Mouse (Mus musculus) hindbrain, postnatal 0 days (tissue): Measurements from ENCODE around the gene Zfp52. TPM values are rescaled to one million over a fixed set of nuclear protein-coding genes. Genes with fewer than 3 reads are reported as not detected.

Experiments used
- ATAC-seq: fragments of 200-750 bp; cut with Nextera tagmentation; 2 replicates; pipeline ENCODE4 v1.8.0; 2017; ENCODE audit warnings: mild to moderate bottlenecking, moderate TSS enrichment, moderate library complexity
- DNase-seq: peaks from one replicate; pipeline ENCODE4 v3.0.0-alpha.2; 2015; ENCODE audit warnings: low spot score
- H3K27ac ChIP-seq: fragments of 300-500 bp; sonication (generic); 2 replicates; pipeline ENCODE4 v1.5.1; 2014; ENCODE audit warnings: mild to moderate bottlenecking
- H3K27me3 ChIP-seq: fragments of 300-500 bp; sonication (generic); 2 replicates; pipeline ENCODE4 v1.6.1; 2014; ENCODE audit warnings: low read length, mixed read lengths; ENCODE audit not compliant: insufficient read depth
- H3K36me3 ChIP-seq: fragments of 300-500 bp; sonication (generic); 2 replicates; pipeline ENCODE4 v1.6.1; 2014; ENCODE audit warnings: low read length, mixed read lengths; ENCODE audit not compliant: insufficient read depth
- H3K4me1 ChIP-seq: fragments of 300-500 bp; sonication (generic); 2 replicates; pipeline ENCODE4 v1.6.1; 2014; ENCODE audit warnings: antibody characterized with exemption, low read length, mixed read lengths; ENCODE audit not compliant: insufficient read depth
- H3K4me2 ChIP-seq: fragments of 300-500 bp; sonication (generic); 2 replicates; pipeline ENCODE4 v1.6.1; 2014; ENCODE audit warnings: low read depth, mild to moderate bottlenecking, low read length, moderate library complexity, mixed read lengths
- H3K4me3 ChIP-seq: fragments of 300-500 bp; sonication (generic); 2 replicates; pipeline ENCODE4 v1.5.1; 2014; ENCODE audit warnings: low read length
- H3K9ac ChIP-seq: fragments of 300-500 bp; sonication (generic); replicated peaks from 2 replicates; pipeline ENCODE4 v1.6.1; 2014; ENCODE audit warnings: mild to moderate bottlenecking, low read length, moderate library complexity, mixed read lengths
- H3K9me3 ChIP-seq: fragments of 300-500 bp; sonication (generic); 2 replicates; pipeline ENCODE4 v1.6.1; 2016; ENCODE audit warnings: low read length, mixed read lengths
- CTCF ChIP-seq: IDR thresholded peaks from 2 replicates; pipeline ENCODE4 v1.5.1; 2016; ENCODE audit warnings: antibody characterized with exemption, control low read depth, low read depth
- WGBS: fragments of 180-500 bp; shearing (Covaris S2); extraction: QIAGEN DNeasy Blood & Tissue Kit; methylation state at CpG from one replicate; pipeline ENCODE4 v1.1.7; 2014; 5-methylcytosine and 5-hydroxymethylcytosine counted together
- polyA plus RNA-seq: library from polyadenylated mRNA; unstranded; fragments of >200 nt; fragmentation: Nextera tagmentation; extraction: Ambion mirVana; gene quantifications from 2 replicates; pipeline ENCODE4 v1.2.1, GENCODE M21; 2015
- total RNA-seq: library from RNA; depleted of rRNA; stranded (reverse); fragments of >200 nt; gene quantifications from 2 replicates; pipeline ENCODE4 v1.2.3, GENCODE M21; 2014

Gene Zfp52
- total and polyA plus RNA-seq, 2 experiments from 2014 or later = 2.1 TPM

- DNase-seq (no peak), ATAC-seq (no peak)
- H3K4me2 ChIP-seq = no peak overlapping the region
- peaks cover 3% of the 10 kb centered on the region; the same call in 1 of the 2 replicates for H3K36me3 ChIP-seq
- H3K9ac ChIP-seq = no peak overlapping the region
- no peaks in the 10 kb centered on the region for H3K27me3 ChIP-seq
- H3K9me3 ChIP-seq = no peaks in the 10 kb centered on the region
- 83% methylated on average over 2 of the region's 2 CpGs for WGBS
- no peaks in the 10 kb centered on the region for H3K4me1 ChIP-seq
- no peak overlapping the region for H3K4me3 ChIP-seq
- TF ChIP-seq CTCF = no peak
- no peak overlapping the region for H3K27ac ChIP-seq
These were observed 22.5 kb downstream of the Zfp52 start for GRCm38 (mm10) chr17:21557831-21558230.

DNA sequence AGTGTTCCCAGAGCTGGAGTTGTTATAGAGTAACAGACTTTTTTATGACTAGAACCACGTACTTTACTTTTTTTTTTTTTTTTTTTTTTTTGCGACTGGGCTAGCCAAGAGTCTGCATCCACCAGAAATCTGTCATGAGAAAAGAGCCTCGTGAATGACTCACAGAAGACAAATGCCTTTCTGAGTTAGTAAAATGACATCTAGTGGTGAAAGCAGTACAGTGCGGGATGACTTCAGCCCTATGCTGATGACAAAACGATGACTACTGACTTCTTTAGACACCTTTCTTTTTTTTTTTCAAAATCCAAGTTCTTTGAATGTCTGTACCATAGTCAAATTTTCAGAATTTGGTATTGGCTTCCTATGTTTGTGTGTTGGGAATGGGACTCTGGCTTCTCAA, 30.9 kb downstream of the Zfp52 start:
- Histone ChIP-seq H3K9ac (peak overlapping the region; percentile 73), H3K4me2 (peak overlapping the region; percentile 68), H3K4me3 (peak overlapping the region; percentile 74), H3K36me3 (no peaks in the 10 kb centered on the region), H3K4me1 (peaks cover 11% of the 10 kb centered on the region; the same call in 1 of the 2 replicates), H3K27ac (peak overlapping the region; percentile 94), H3K9me3 (no peaks in the 10 kb centered on the region), H3K27me3 (no peaks in the 10 kb centered on the region)
- WGBS = under 1% methylated on average over 5 of the region's 5 CpGs
- ATAC-seq = peak; percentile 81
- DNase-seq = peak; percentile 82
- TF ChIP-seq CTCF = peak; percentile 58

DNA sequence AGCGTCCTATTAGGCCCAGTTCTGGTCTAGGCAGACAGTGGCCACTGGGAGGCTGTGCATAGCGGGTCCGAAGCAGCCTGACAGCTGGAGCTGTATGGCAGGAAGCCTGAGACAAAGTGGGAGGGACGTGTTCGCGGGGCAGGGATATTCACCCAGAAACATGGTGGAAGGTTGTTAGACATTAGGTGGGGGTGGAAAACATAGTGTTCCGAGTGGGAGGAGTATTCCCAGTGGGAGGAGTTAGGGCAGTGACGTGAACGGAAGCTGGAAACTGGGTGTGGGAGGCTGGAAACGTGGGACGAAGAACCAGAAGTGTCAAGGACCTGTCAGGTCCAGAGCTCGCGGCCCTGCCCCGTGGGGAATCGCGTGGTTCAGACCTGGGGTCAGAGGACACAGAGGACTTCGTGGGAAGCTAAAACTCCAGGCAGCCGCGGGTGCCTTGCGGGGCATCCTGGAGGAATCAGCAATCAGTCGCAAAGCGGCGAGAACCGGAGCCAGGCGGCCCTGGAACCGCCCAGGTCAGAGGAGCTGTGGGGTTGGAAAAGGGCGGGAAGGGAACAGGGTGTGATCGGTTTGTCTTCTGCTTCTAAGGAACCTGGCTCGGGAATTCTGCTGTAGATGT, 31.5 kb downstream of the Zfp52 start, which contains the start of gene Zfp948:
Gene Zfp948, plus strand, starts transcription at position 281 of the 622 bp plus-strand sequence.
- peak; percentile 44; the same call in 1 of the 2 replicates for TF ChIP-seq CTCF
- no peaks in the 10 kb centered on the region for H3K36me3 ChIP-seq
- H3K9ac ChIP-seq = peak within 1 kb of the TSS; percentile 73
- H3K9me3 ChIP-seq = no peaks in the 10 kb centered on the region
- peak within 1 kb of the TSS; percentile 74 for H3K4me3 ChIP-seq
- peak within 1 kb of the TSS; percentile 94 for H3K27ac ChIP-seq
- peak within 1 kb of the TSS; percentile 68 for H3K4me2 ChIP-seq
- 3% methylated on average over 29 of the region's 29 CpGs for WGBS
- H3K4me1 ChIP-seq = peaks cover 11% of the 10 kb centered on the region; the same call in 1 of the 2 replicates
- no peaks in the 10 kb centered on the region for H3K27me3 ChIP-seq
- DNase-seq (peak; percentile 94), ATAC-seq (peak; percentile 97)

DNA sequence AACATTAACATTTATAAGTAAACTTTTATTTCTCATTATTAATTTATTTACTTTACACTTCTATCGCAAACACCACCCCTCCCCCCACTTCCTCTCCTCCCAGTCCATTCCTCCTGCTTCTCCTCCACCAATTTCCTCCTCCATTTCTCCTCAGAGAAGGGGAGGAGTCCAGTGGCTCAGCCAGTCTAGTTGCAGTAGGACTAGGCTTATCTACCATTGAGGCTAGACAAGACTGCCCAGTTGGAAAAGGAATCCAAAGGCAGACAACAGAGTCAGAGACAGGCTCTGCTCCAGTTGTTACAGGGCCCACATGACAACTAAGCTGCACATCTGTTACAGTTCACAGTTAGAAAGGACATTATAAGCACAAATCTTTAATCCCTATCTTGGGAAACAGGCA, 32.4 kb downstream of the Zfp52 start:
- DNase-seq = peak; percentile 28
- TF ChIP-seq CTCF = no peak
- Histone ChIP-seq H3K36me3 (no peaks in the 10 kb centered on the region), H3K4me2 (peak overlapping the region; percentile 68), H3K4me3 (peak overlapping the region; percentile 74), H3K27me3 (no peaks in the 10 kb centered on the region), H3K9ac (peak overlapping the region; percentile 73; the same call in 1 of the 2 replicates), H3K9me3 (no peaks in the 10 kb centered on the region), H3K27ac (no peak overlapping the region), H3K4me1 (peaks cover 11% of the 10 kb centered on the region; the same call in 1 of the 2 replicates)
- WGBS = 48% methylated on average over 1 of the region's 1 CpGs
- ATAC-seq = no peak

DNA sequence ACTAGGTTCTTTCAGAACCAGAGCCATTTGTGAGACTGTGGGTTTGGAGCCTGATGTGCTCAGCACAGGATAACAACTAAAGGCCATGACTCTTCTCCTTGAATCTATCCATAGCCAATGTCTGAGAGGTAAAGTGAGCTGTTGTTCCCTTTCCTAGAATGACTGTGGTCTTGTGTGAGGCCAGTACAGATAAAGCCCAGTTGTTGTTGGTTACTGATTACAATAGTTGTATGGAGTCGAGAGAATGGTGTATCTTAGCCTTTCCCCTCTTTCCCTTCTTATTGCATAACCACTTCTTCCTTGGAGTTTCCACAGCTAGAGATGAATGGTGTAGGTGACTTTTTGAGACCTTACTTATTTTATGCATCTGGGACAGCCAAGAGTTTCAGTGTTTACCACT, 43.7 kb downstream of the Zfp52 start:
- H3K27me3 ChIP-seq = no peaks in the 10 kb centered on the region
- H3K9me3 ChIP-seq = no peaks in the 10 kb centered on the region
- TF ChIP-seq CTCF = no peak
- no peak for DNase-seq
- ATAC-seq = no peak
- H3K9ac ChIP-seq = no peak overlapping the region
- no peaks in the 10 kb centered on the region for H3K4me1 ChIP-seq
- no peak overlapping the region for H3K27ac ChIP-seq
- H3K36me3 ChIP-seq = peaks cover 22% of the 10 kb centered on the region
- no peak overlapping the region for H3K4me2 ChIP-seq
- WGBS = 92% methylated on average over 1 of the region's 1 CpGs
- H3K4me3 ChIP-seq = no peak overlapping the region

DNA sequence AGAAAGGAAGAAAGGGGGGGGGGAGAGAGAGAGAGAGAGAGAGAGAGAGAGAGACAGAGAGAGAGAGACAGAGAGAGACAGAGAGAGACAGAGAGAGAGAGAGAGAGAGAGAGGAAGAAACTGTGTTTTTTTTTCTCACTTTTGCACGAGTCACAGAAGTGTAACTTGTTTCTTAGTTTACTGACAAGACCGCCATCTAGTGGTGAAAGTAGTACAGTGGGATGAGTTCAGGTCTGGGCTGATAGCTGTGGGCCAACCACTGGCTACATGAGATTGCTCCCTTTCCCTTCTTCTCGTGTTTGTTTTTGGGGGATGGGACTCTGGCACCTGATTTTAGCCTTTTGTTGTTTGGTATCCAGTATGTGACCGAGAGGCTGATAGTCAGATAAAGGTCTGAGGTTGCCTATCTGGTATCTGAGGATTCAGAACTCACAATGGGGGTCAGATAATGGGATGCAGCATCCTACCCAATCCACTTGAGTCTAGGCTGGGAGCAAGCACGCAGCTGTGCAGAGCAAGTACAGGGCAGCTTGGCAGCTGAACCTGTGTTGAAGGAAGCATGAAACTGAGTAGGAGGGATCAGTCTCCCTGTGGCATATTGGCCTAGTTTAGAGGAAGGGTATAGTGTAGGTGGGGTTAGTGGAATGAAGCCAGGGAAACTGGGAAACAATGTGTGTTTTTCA, 44.3 kb downstream of the Zfp52 start:
- WGBS = 25% methylated on average over 5 of the region's 5 CpGs
- no peak overlapping the region for H3K9ac ChIP-seq
- no peak overlapping the region for H3K4me3 ChIP-seq
- H3K4me1 ChIP-seq = no peaks in the 10 kb centered on the region
- peaks cover 20% of the 10 kb centered on the region for H3K36me3 ChIP-seq
- H3K27ac ChIP-seq = no peak overlapping the region
- peak; percentile 74 for TF ChIP-seq CTCF
- H3K4me2 ChIP-seq = no peak overlapping the region
- no peaks in the 10 kb centered on the region for H3K27me3 ChIP-seq
- no peaks in the 10 kb centered on the region for H3K9me3 ChIP-seq
- peak; percentile 80 for DNase-seq
- ATAC-seq = peak; percentile 74; the same call in 1 of the 2 replicates
